Mouse (Mus musculus) urinary bladder, adult 18-20 months (tissue): Measurements from ENCODE around the gene Kcnip4.

Experiments used
- DNase-seq, 2 experiments: peaks; one replicate each; pipeline ENCODE4 v3.0.0; 2022; ENCODE audit warnings: low spot score in 2 of 2, mixed read lengths in 2 of 2

Gene Kcnip4

GRCm38 (mm10) chr5:49247081-49247480 lies 277.6 kb downstream of the Kcnip4 start:
- DNase-seq = no peak

GRCm38 (mm10) chr5:49244414-49244813 lies 280.3 kb downstream of the Kcnip4 start:
- no peak for DNase-seq

- DNase-seq = no peak
Observed at GRCm38 (mm10) chr5:49241708-49242107, 283.0 kb downstream of the Kcnip4 start.

GRCm38 (mm10) chr5:49201164-49201756 lies 323.4 kb downstream of the Kcnip4 start:
- DNase-seq = no peak

GRCm38 (mm10) chr5:49188236-49188635 lies 336.5 kb downstream of the Kcnip4 start:
- no peak for DNase-seq

GRCm38 (mm10) chr5:49150116-49150811 lies 374.4 kb downstream of the Kcnip4 start:
- no peak for DNase-seq

- no peak for DNase-seq
Observed at GRCm38 (mm10) chr5:49149684-49150083, 375.0 kb downstream of the Kcnip4 start.

- DNase-seq = no peak
Observed at GRCm38 (mm10) chr5:49095432-49095831, 429.3 kb downstream of the Kcnip4 start.

GRCm38 (mm10) chr5:49094945-49095344 lies 429.8 kb downstream of the Kcnip4 start:
- no peak for DNase-seq

GRCm38 (mm10) chr5:49094306-49094705 lies 430.4 kb downstream of the Kcnip4 start:
- no peak for DNase-seq

- DNase-seq = peak; percentile 34 to 74
Observed at GRCm38 (mm10) chr5:49090122-49090680, 434.5 kb downstream of the Kcnip4 start.

GRCm38 (mm10) chr5:49065646-49066045 lies 459.1 kb downstream of the Kcnip4 start:
- DNase-seq = no peak

- DNase-seq = no peak
Observed at GRCm38 (mm10) chr5:49058926-49059325, 465.8 kb downstream of the Kcnip4 start.

GRCm38 (mm10) chr5:49057636-49058340 lies 466.9 kb downstream of the Kcnip4 start:
- no peak for DNase-seq

- no peak for DNase-seq
Observed at GRCm38 (mm10) chr5:49047960-49048359, 476.7 kb downstream of the Kcnip4 start.

- no peak for DNase-seq
Observed at GRCm38 (mm10) chr5:49041259-49041845, 483.4 kb downstream of the Kcnip4 start.

- DNase-seq = no peak
Observed at GRCm38 (mm10) chr5:48997359-48997758, 527.3 kb downstream of the Kcnip4 start.

- DNase-seq = no peak
Observed at GRCm38 (mm10) chr5:48989145-48989659, 535.5 kb downstream of the Kcnip4 start.

GRCm38 (mm10) chr5:48942378-48943088 lies 582.2 kb downstream of the Kcnip4 start:
- no peak for DNase-seq

GRCm38 (mm10) chr5:48931881-48932280 lies 592.8 kb downstream of the Kcnip4 start:
- DNase-seq = no peak

- no peak for DNase-seq
Observed at GRCm38 (mm10) chr5:48890216-48890615, 634.5 kb downstream of the Kcnip4 start.
